Mouse (Mus musculus): Measurements from ENCODE around the gene Nostrin.

Nostrin gene

GRCm38 (mm10) chr2:69135661-69136576, at the start of gene Nostrin:
Gene Nostrin (plus strand): TSS chr2:69135800.
- no peak for DNase-seq (ENCODE audit: low read depth, low spot score)

GRCm38 (mm10) chr2:69086505-69087260, 48.9 kb upstream of the Nostrin start:
- no peak for DNase-seq (ENCODE audit: low read depth, low spot score)

DNA sequence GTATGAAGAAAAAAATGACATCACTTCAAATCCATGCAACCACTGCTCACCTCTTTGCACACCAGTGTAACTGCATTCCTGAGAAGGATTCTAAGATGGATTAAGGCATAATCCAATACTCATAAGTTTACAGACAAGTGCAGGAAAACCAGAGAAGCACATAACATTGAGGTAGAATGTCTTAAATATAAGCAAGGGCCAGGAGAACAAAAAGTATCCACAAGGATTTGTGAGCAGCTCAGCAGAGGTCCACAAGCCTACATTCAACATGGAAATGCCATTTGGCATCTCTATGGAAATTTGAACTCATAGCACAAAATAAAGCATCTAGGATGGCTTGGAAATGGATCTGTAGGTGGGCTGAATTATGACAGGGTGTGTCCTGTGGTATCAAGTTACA, 39.8 kb upstream of the Nostrin start:
- no peak for DNase-seq (ENCODE audit: low read depth, low spot score)

- DNase-seq (ENCODE audit: low read depth, low spot score), result no peak
These were observed 38.8 kb upstream of the Nostrin start for GRCm38 (mm10) chr2:69096821-69097220.

- DNase-seq (ENCODE audit: low read depth, low spot score), result no peak
These were observed 38.1 kb upstream of the Nostrin start for GRCm38 (mm10) chr2:69097526-69097925.

DNA sequence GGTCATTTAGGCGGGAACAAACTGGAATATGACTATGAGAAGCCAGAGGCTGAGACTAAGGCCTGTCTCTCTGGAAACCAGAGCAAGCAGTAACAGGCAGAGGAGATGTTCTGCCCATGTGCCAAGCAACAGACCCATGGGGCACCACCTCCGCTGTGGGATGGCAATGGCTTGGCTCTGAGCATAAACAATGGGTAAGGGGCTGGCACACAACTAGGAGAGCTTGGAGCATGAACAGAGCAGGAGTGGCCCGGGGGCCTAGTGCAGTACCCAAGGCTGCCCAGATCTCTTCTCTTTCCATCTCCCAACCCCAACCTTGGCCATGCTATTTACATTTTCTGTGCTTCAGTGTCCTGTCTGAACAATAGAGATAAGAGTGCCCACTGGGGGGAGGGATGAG, 36.9 kb upstream of the Nostrin start:
- DNase-seq (ENCODE audit: low read depth, low spot score), result no peak

GRCm38 (mm10) chr2:69099147-69099546, 36.5 kb upstream of the Nostrin start:
- no peak for DNase-seq (ENCODE audit: low read depth, low spot score)

DNA sequence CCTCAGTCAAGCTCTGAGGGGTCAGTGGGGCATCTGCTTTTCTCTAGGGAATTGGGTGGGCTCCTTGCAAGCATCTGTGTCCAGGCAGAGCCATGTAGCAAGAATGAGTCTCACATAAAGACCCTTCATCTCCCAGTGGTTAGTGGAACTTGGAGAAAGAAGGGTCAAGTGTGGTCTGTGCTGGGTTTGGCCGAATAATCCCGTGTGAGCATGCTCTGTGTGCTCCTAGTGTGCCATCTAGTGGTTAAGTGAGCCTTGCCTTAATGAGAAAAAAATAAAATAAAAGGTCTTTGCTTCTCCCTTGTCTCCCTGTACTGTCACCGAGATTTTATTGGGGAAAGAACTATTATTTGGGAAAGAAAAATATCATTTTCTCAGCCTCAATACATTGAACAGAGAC, 34.9 kb upstream of the Nostrin start:
- DNase-seq (ENCODE audit: low read depth, low spot score), result peak; percentile 45

GRCm38 (mm10) chr2:69103526-69103925, 32.1 kb upstream of the Nostrin start:
- no peak for DNase-seq (ENCODE audit: low read depth, low spot score)

DNA sequence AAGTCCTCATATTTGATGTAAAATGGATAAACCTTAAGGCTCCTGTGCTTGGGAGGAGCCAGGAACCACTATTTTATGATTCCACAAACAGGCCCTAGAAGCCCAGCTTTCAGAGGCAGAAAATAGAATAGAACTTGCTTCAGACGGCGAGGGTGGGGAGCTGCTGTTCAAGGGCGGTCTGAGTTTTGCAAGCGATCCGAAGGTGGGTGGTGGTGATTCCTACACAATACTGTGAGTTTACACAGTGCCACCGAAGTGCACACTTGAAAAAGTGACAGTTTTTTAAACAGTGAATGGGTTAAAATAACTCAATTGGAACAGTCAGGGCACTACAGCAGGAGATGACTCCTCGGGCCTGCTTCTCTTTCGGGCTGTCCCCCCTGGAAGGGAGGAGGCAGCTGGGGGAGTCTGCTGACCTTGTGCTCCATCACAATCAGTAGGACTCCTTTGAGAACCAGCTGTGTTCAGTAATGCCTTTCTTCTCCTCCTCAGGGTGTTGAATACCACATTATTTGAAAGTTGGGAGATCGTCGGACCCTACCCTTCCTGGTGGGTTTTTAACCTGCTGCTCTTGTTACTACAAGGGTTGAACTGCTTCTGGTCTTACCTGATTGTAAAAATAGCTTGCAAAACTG, 31.0 kb upstream of the Nostrin start:
- no peak for DNase-seq (ENCODE audit: low read depth, low spot score)

GRCm38 (mm10) chr2:69109246-69109645, 26.4 kb upstream of the Nostrin start:
- no peak for DNase-seq (ENCODE audit: low read depth, low spot score)

GRCm38 (mm10) chr2:69109710-69110109, 25.9 kb upstream of the Nostrin start:
- DNase-seq (ENCODE audit: low read depth, low spot score), result no peak

GRCm38 (mm10) chr2:69112609-69113008, 23.0 kb upstream of the Nostrin start:
- no peak for DNase-seq (ENCODE audit: low read depth, low spot score)

- DNase-seq (ENCODE audit: low read depth, low spot score), result no peak
These were observed 21.6 kb upstream of the Nostrin start for GRCm38 (mm10) chr2:69113829-69114547.

- DNase-seq (ENCODE audit: low read depth, low spot score), result no peak
These were observed 19.7 kb upstream of the Nostrin start for GRCm38 (mm10) chr2:69115921-69116320.

DNA sequence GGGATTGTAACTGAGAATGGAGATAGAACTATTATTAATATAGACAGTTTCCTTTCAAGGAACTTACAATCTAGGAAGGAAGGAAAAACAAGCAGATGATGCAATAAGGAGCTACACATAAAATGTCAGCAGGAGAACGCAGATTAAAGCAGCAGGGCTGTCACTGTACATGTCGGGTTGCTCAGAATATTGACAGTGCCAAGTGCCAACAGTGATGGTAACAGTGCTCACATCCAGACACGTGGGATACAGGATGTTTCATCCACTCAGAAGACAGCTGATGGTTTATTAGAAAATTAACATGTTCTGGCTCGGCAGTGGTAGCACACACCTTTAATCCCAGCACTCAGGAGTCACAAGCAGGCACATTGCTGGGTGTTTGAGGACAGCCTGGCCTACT, 18.8 kb upstream of the Nostrin start:
- no peak for DNase-seq (ENCODE audit: low read depth, low spot score)

DNA sequence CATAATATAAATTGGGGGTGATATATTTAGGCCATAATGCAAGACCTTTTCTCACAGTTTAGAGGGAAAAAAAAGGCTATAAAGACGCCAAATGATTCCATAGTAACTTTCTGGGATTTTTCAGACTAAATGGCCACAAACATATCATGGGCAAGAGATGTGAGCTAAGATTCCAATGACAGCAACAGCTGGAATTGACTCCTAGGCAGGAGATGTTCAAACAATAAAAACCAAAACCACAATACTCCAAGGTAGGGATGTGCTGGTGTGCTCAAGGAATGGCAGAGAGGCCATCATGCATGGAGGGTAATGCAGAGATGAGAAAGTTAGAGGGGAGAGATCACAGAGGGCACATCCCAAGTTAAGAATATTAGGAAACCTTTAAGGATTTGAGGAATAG, 16.6 kb upstream of the Nostrin start:
- no peak for DNase-seq (ENCODE audit: low read depth, low spot score)

DNA sequence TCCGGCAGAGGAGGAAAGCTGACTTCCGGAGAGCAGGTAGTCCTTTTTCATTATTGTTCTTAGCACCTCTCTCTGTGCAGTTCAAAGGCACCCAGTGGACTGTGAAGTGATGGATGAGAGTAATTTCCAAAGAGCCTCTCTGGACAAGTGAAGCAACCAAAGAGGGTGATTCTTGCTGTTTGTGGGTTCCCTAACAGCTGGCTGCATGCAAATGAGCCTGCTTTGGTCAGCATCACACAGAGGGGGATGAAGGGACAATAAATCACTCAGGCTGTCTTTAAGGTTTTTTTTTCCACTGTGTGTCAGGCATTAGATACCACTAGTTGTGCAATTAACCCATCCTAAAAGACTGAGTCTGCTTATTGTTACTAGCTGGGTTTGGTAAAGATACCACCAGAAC, 15.9 kb upstream of the Nostrin start:
- no peak for DNase-seq (ENCODE audit: low read depth, low spot score)

DNA sequence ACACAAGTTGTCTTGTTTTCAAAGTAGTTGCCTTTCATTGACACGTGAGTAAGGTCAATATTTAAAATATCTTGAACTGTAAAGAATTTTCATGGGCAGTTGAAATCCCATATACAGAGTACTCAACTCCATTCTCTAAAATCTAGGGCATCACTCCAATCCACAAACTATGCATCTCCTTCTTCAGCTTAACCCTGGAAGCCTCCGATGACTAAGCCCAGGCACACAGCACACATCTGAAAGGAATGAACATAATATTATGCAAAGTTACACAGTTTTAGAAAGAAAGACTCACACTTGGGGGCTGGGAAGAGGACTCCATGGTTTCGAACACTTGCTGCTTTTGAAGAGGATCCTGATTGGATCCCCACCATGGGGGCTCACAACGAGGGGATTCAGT, 13.9 kb upstream of the Nostrin start:
- DNase-seq (ENCODE audit: low read depth, low spot score), result no peak

GRCm38 (mm10) chr2:69125425-69125824, 10.2 kb upstream of the Nostrin start:
- no peak for DNase-seq (ENCODE audit: low read depth, low spot score)

GRCm38 (mm10) chr2:69128321-69128720, 7.3 kb upstream of the Nostrin start:
- DNase-seq (ENCODE audit: low read depth, low spot score), result no peak
